Mouse (Mus musculus): ENCODE data around the gene Agap3.

DNA sequence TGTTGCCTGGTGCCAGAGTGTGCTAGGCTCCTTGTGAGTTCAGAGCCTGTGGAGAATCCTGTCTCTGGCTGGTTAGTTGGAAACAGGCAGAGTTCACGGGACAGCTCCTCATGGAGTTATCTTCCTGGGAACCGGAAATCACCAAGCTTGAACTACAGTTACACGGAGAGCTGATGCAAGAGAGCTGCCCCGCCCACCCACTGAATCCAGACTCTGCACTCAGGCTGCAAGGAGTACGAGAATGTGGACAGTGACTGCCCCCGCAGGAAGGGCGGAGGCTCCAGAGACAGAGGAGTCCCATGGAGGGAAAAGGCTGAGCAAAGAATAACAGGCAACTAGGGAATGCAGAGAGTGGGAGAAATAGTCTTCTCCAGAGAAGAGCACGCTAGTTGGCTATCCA is 60.3 kb downstream of the Agap3 start:
- TF ChIP-seq CTCF (IDR thresholded peaks at IDR 0.05; ENCODE audit: borderline replicate concordance, insufficient read depth, low read depth, low read length) (no peak), POLR2A (IDR thresholded peaks at IDR 0.05; ENCODE audit: borderline replicate concordance, insufficient read depth, low read length) (no peak)

Measured in cerebellum, adult 2 months (tissue).